Mouse (Mus musculus): Measurements from ENCODE around the gene Gm45062.

DNA sequence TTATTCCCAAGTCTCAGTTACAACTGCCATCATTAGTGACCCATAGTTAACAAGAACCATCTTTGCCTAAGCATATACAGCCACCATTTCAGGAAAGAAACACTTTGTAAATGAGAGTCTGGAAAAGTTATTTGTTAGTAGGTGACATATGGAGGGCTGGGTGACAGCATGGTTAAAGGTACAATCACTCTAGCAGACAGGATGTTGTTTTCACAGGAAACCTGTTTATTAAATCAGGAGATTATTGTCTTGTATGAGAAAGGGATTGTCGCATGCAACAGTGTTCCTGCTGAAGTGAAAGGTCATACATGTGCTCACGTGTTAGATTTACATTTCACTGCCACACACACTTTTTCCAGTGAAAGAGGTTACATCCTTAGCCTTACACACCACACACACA lies 92.3 kb downstream of the Gm45062 start:
- TF ChIP-seq RCOR1 (IDR thresholded peaks at IDR 0.05; ENCODE audit: low read depth, low read length) (no peak), KAT2A (conservative IDR thresholded peaks at IDR 0.05; ENCODE audit: low read depth, low read length) (no peak), JUND (IDR thresholded peaks at IDR 0.05; ENCODE audit: low read depth, low read length) (no peak), EP300 (IDR thresholded peaks at IDR 0.05; ENCODE audit: low read depth in 1 of 2, low read length in 2 of 2) (no peak), NRF1 (IDR thresholded peaks at IDR 0.05; ENCODE audit: insufficient read depth, low read depth, low read length, poor library complexity, severe bottlenecking) (no peak), CTCF (IDR thresholded peaks at IDR 0.05 in 2 of 3, conservative IDR thresholded peaks at IDR 0.05 in 1 of 3; ENCODE audit: control insufficient read depth in 1 of 3, insufficient read depth in 1 of 3, low read depth in 2 of 3, low read length in 3 of 3, poor library complexity in 1 of 3, severe bottlenecking in 1 of 3) (no peak), TAL1 (IDR thresholded peaks at IDR 0.05; ENCODE audit: low read length) (no peak), TCF12 (IDR thresholded peaks at IDR 0.05; ENCODE audit: low read depth, low read length) (no peak)
